Mouse (Mus musculus) heart, postnatal 0 days (tissue): ENCODE results near the gene Tmc4.

Experiments used
- CTCF ChIP-seq: IDR thresholded peaks from 2 replicates; pipeline ENCODE4 v1.5.1; 2016; ENCODE audit warnings: antibody characterized with exemption, control low read depth, low read depth
- EP300 ChIP-seq: IDR thresholded peaks from 2 replicates; pipeline ENCODE4 v1.6.1; 2016; ENCODE audit warnings: antibody characterized with exemption, low read depth

DNA sequence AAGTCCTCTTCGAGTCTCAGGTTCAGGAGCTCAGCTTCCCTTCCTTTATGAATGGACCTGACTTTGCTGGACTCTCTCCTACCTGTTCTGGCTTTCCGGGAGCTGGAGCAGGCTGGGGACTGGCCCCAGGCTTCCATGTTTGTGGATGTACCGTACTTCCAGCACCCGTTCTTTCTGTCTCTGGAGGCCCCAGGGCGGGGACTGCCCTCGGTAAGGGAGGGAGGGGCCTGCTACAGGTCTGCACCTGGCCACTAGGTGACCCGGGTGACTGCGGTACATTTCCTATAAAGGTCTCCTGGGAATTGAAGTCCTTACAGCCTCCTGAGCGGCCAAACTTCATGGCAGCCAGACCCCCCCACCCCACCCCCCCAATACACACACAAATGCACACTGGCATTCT, at the start of gene Tmc4:
- TF ChIP-seq CTCF (no peak), EP300 (no peak)
